Mouse (Mus musculus) neural tube, embryonic 10.5 days (tissue): ENCODE results near the gene Gin1.

ENCODE experiments used
- DNase-seq: peaks from one replicate; pipeline ENCODE4 v3.0.0-alpha.2; 2017; ENCODE audit warnings: low spot score; ENCODE audit errors: extremely low spot score

Gin1 gene

GRCm38 (mm10) chr1:97785685-97786393 is 15.9 kb downstream of the Gin1 start:
- no peak for DNase-seq

- DNase-seq, result no peak
Measured at GRCm38 (mm10) chr1:97787674-97788073, 17.7 kb downstream of the Gin1 start.

- no peak for DNase-seq
Measured at GRCm38 (mm10) chr1:97788490-97788889, 18.5 kb downstream of the Gin1 start.

- DNase-seq, result no peak
Measured at GRCm38 (mm10) chr1:97794110-97794509, 24.1 kb downstream of the Gin1 start.

GRCm38 (mm10) chr1:97795936-97796335 is 26.0 kb downstream of the Gin1 start:
- no peak for DNase-seq

- DNase-seq, result no peak
Measured at GRCm38 (mm10) chr1:97802207-97802902, 32.4 kb downstream of the Gin1 start.

GRCm38 (mm10) chr1:97804520-97804919 is 34.5 kb downstream of the Gin1 start:
- DNase-seq, result no peak

- DNase-seq, result no peak
Measured at GRCm38 (mm10) chr1:97809255-97809912, 39.4 kb downstream of the Gin1 start.

- no peak for DNase-seq
Measured at GRCm38 (mm10) chr1:97821282-97821681, 51.3 kb downstream of the Gin1 start.

GRCm38 (mm10) chr1:97822203-97822602 is 52.2 kb downstream of the Gin1 start:
- no peak for DNase-seq

- no peak for DNase-seq
Measured at GRCm38 (mm10) chr1:97822904-97823303, 52.9 kb downstream of the Gin1 start.

- DNase-seq, result no peak
Measured at GRCm38 (mm10) chr1:97827566-97827965, 57.6 kb downstream of the Gin1 start.

GRCm38 (mm10) chr1:97828087-97828486 is 58.1 kb downstream of the Gin1 start:
- DNase-seq, result no peak

GRCm38 (mm10) chr1:97833466-97834353 is 63.7 kb downstream of the Gin1 start:
- DNase-seq, result no peak

GRCm38 (mm10) chr1:97834354-97834822 is 64.4 kb downstream of the Gin1 start:
- no peak for DNase-seq
